ENCODE assay signal across 15 mouse cellular contexts in genomic region chr15:97865988-97866387, GRCm38 (mm10). TPM values are rescaled to one million over a fixed set of nuclear protein-coding genes. Genes with fewer than 3 reads are reported as not detected.
A peak's percentile ranks its signal among the peaks of the same experiment; 100 is the strongest.
DNase-seq lines count a peak whose midpoint lies in the region; ATAC-seq and TF ChIP-seq lines count a peak whose summit lies in the region.
"Had no signal": no experiment of that assay in that cellular context is flagged by ENCODE, and none has a peak within 500 bp of the region (broad histone marks: within the 10 kb centered on the region; RNA-seq: fewer than 3 reads in every experiment).

No protein-coding gene starts in this region.

- TF ChIP-seq CTCF in intestine, postnatal 0 days (IDR thresholded peaks at IDR 0.05; ENCODE audit: low read depth) = peak; percentile 58
- TF ChIP-seq CTCF in midbrain, postnatal 0 days (IDR thresholded peaks at IDR 0.05) = peak; percentile 34
- peak; percentile 48 for TF ChIP-seq CTCF in stomach, postnatal 0 days (IDR thresholded peaks at IDR 0.05; ENCODE audit: low read depth)

- 96% methylated on average over 2 of the region's 2 CpGs for WGBS in intestine, postnatal 0 days
- WGBS in intestine, embryonic 15.5 days = 95% methylated on average over 2 of the region's 2 CpGs
- 96% methylated on average over 2 of the region's 2 CpGs for WGBS in midbrain, postnatal 0 days
- WGBS in midbrain, embryonic 16.5 days = 90% methylated on average over 2 of the region's 2 CpGs
- 94% methylated on average over 2 of the region's 2 CpGs for WGBS in stomach, postnatal 0 days

- ATAC-seq in intestine, postnatal 0 days = no peak
- no peak for ATAC-seq in intestine, embryonic 15.5 days
- ATAC-seq in midbrain, postnatal 0 days (ENCODE audit: low FRiP score) = no peak
- no peak for ATAC-seq in midbrain, embryonic 16.5 days
- no peak for ATAC-seq in stomach, postnatal 0 days (ENCODE audit: low FRiP score, low TSS enrichment)
- ATAC-seq: forebrain, embryonic 14.5 days had no signal

- H3K36me3 ChIP-seq in intestine, postnatal 0 days (ENCODE audit: control insufficient read depth, insufficient read depth) = peaks cover 23% of the 10 kb centered on the region
- H3K36me3 ChIP-seq in intestine, embryonic 15.5 days = no peaks in the 10 kb centered on the region
- H3K36me3 ChIP-seq in midbrain, postnatal 0 days (ENCODE audit: insufficient read depth, low read length) = no peaks in the 10 kb centered on the region
- H3K36me3 ChIP-seq in midbrain, embryonic 16.5 days (ENCODE audit: control insufficient read depth, insufficient read depth, low read length) = no peaks in the 10 kb centered on the region
- no peaks in the 10 kb centered on the region for H3K36me3 ChIP-seq in stomach, postnatal 0 days (ENCODE audit: control insufficient read depth, insufficient read depth, low read length)
- H3K36me3 ChIP-seq: liver, embryonic 15.5 days; midbrain, embryonic 12.5 days had no signal

- no peak overlapping the region for H3K4me3 ChIP-seq in intestine, postnatal 0 days (ENCODE audit: low read depth, low read length)
- H3K4me3 ChIP-seq in intestine, embryonic 15.5 days (replicated peaks) = no peak overlapping the region
- H3K4me3 ChIP-seq in midbrain, postnatal 0 days (ENCODE audit: low read depth, low read length) = no peak overlapping the region
- H3K4me3 ChIP-seq in midbrain, embryonic 16.5 days (ENCODE audit: low read depth, low read length) = no peak overlapping the region
- H3K4me3 ChIP-seq in stomach, postnatal 0 days (ENCODE audit: low read depth, low read length) = no peak overlapping the region
- H3K4me3 ChIP-seq: kidney, embryonic 15.5 days; left cerebral cortex, adult 2 months; liver, embryonic 15.5 days; midbrain, embryonic 12.5 days had no signal

- peaks cover 8% of the 10 kb centered on the region; the same call in 1 of the 2 replicates for H3K9me3 ChIP-seq in intestine, postnatal 0 days (ENCODE audit: control insufficient read depth)
- peaks cover 3% of the 10 kb centered on the region; the same call in 1 of the 2 replicates for H3K9me3 ChIP-seq in intestine, embryonic 15.5 days
- no peaks in the 10 kb centered on the region for H3K9me3 ChIP-seq in midbrain, postnatal 0 days (ENCODE audit: low read length)
- H3K9me3 ChIP-seq in midbrain, embryonic 16.5 days (replicated peaks; ENCODE audit: control insufficient read depth, low read length, poor library complexity, severe bottlenecking) = no peaks in the 10 kb centered on the region
- H3K9me3 ChIP-seq in stomach, postnatal 0 days (ENCODE audit: control insufficient read depth, low read length) = no peaks in the 10 kb centered on the region
- H3K9me3 ChIP-seq: kidney, embryonic 15.5 days; liver, embryonic 15.5 days; midbrain, embryonic 12.5 days had no signal

- no peak overlapping the region for H3K4me2 ChIP-seq in intestine, postnatal 0 days (replicated peaks; ENCODE audit: low read depth)
- H3K4me2 ChIP-seq in intestine, embryonic 15.5 days (replicated peaks) = no peak overlapping the region
- H3K4me2 ChIP-seq in midbrain, postnatal 0 days (ENCODE audit: low read depth, low read length, poor library complexity, severe bottlenecking) = no peak overlapping the region
- no peak overlapping the region for H3K4me2 ChIP-seq in midbrain, embryonic 16.5 days (ENCODE audit: low read length)
- H3K4me2 ChIP-seq in stomach, postnatal 0 days (replicated peaks; ENCODE audit: low read depth) = no peak overlapping the region
- H3K4me2 ChIP-seq: kidney, embryonic 15.5 days; liver, embryonic 15.5 days; midbrain, embryonic 12.5 days had no signal

- H3K4me1 ChIP-seq in intestine, postnatal 0 days (replicated peaks; ENCODE audit: control insufficient read depth, insufficient read depth, low read length) = no peaks in the 10 kb centered on the region
- peaks cover 20% of the 10 kb centered on the region for H3K4me1 ChIP-seq in intestine, embryonic 15.5 days (replicated peaks)
- no peaks in the 10 kb centered on the region for H3K4me1 ChIP-seq in midbrain, postnatal 0 days (ENCODE audit: insufficient read depth, low read length)
- H3K4me1 ChIP-seq in midbrain, embryonic 16.5 days (ENCODE audit: control insufficient read depth, insufficient read depth, low read length) = peaks cover 3% of the 10 kb centered on the region; the same call in 1 of the 2 replicates
- H3K4me1 ChIP-seq in stomach, postnatal 0 days (replicated peaks; ENCODE audit: control insufficient read depth, insufficient read depth) = no peaks in the 10 kb centered on the region

- TF ChIP-seq EP300 in stomach, postnatal 0 days (optimal IDR thresholded peaks at IDR 0.05) = no peak

- no peak overlapping the region for H3K27ac ChIP-seq in intestine, postnatal 0 days (ENCODE audit: low read depth, low read length)
- H3K27ac ChIP-seq in intestine, embryonic 15.5 days = no peak overlapping the region
- no peak overlapping the region for H3K27ac ChIP-seq in midbrain, postnatal 0 days (ENCODE audit: low read depth, low read length)
- H3K27ac ChIP-seq in midbrain, embryonic 16.5 days (ENCODE audit: low read length) = no peak overlapping the region
- H3K27ac ChIP-seq in stomach, postnatal 0 days (replicated peaks) = no peak overlapping the region
- H3K27ac ChIP-seq: kidney, embryonic 15.5 days; left cerebral cortex, adult 2 months; liver, embryonic 15.5 days; midbrain, embryonic 12.5 days had no signal

- H3K9ac ChIP-seq in intestine, postnatal 0 days (ENCODE audit: low read depth, low read length) = no peak overlapping the region
- no peak overlapping the region for H3K9ac ChIP-seq in intestine, embryonic 15.5 days
- H3K9ac ChIP-seq in midbrain, postnatal 0 days (replicated peaks; ENCODE audit: low read length, poor library complexity, severe bottlenecking) = no peak overlapping the region
- no peak overlapping the region for H3K9ac ChIP-seq in midbrain, embryonic 16.5 days (ENCODE audit: low read depth, low read length)
- H3K9ac ChIP-seq in stomach, postnatal 0 days (ENCODE audit: low read length) = no peak overlapping the region
- H3K9ac ChIP-seq: kidney, embryonic 15.5 days; liver, embryonic 15.5 days; midbrain, embryonic 12.5 days had no signal

- DNase-seq in midbrain, postnatal 0 days (ENCODE audit: low spot score) = no peak
- peak; percentile 29 for DNase-seq in NIH3T3 (ENCODE audit: low read depth)
- DNase-seq in stomach, postnatal 0 days (ENCODE audit: low spot score) = no peak
- DNase-seq in right cerebral cortex, postnatal 4 days = no peak
- no peak for DNase-seq in urinary bladder, postnatal 36 days (ENCODE audit: low spot score in 2 of 2)
- DNase-seq: cerebellum, postnatal 14 days; heart, postnatal 4 days had no signal

- H3K27me3 ChIP-seq in intestine, postnatal 0 days (replicated peaks; ENCODE audit: control insufficient read depth, insufficient read depth, low read length) = no peaks in the 10 kb centered on the region
- no peaks in the 10 kb centered on the region for H3K27me3 ChIP-seq in intestine, embryonic 15.5 days (replicated peaks)
- no peaks in the 10 kb centered on the region for H3K27me3 ChIP-seq in midbrain, postnatal 0 days (ENCODE audit: insufficient read depth, low read length)
- H3K27me3 ChIP-seq in midbrain, embryonic 16.5 days (ENCODE audit: control insufficient read depth, insufficient read depth, low read depth, low read length) = no peaks in the 10 kb centered on the region
- H3K27me3 ChIP-seq in stomach, postnatal 0 days (ENCODE audit: control insufficient read depth, insufficient read depth, low read length) = no peaks in the 10 kb centered on the region
- H3K27me3 ChIP-seq: kidney, embryonic 15.5 days; liver, embryonic 15.5 days; midbrain, embryonic 12.5 days had no signal

RNA-seq across cellular contexts. Expression of gene Hdac7, which starts 21.7 kb away (rescaled TPM):
- polyA plus RNA-seq in intestine, postnatal 0 days (2015; fragmentation: Nextera tagmentation; extraction: Ambion mirVana) = 7.8 and 9.2 TPM in 2 replicates
- 18.0 and 20.6 TPM in 2 replicates for polyA plus RNA-seq in intestine, embryonic 15.5 days (2015; fragmentation: Nextera tagmentation; extraction: Ambion mirVana)
- total RNA-seq in midbrain, postnatal 0 days (2014; rRNA removed) = 22.4 and 24.2 TPM in 2 replicates
- 28.7 and 29.2 TPM in 2 replicates for polyA plus RNA-seq in midbrain, postnatal 0 days (2015; fragmentation: Nextera tagmentation; extraction: Ambion mirVana)
- 28.6 and 31.5 TPM in 2 replicates for polyA plus RNA-seq in midbrain, embryonic 16.5 days (2015; fragmentation: Nextera tagmentation; extraction: Ambion mirVana)
- polyA plus RNA-seq in stomach, postnatal 0 days (2015; fragmentation: Nextera tagmentation; extraction: Ambion mirVana) = 8.0 and 9.4 TPM in 2 replicates

RNA-seq across cellular contexts. Expression of gene Vdr, which starts 44.4 kb away (rescaled TPM):
- 6.5 and 7.0 TPM in 2 replicates for polyA plus RNA-seq in intestine, postnatal 0 days (2015; fragmentation: Nextera tagmentation; extraction: Ambion mirVana)
- 1.5 and 2.2 TPM in 2 replicates for polyA plus RNA-seq in intestine, embryonic 15.5 days (2015; fragmentation: Nextera tagmentation; extraction: Ambion mirVana)
- 0.09 and 0.27 TPM in 2 replicates for total RNA-seq in midbrain, postnatal 0 days (2014; rRNA removed)
- polyA plus RNA-seq in midbrain, postnatal 0 days (2015; fragmentation: Nextera tagmentation; extraction: Ambion mirVana) = 0.12 and 0.22 TPM in 2 replicates
- polyA plus RNA-seq in midbrain, embryonic 16.5 days (2015; fragmentation: Nextera tagmentation; extraction: Ambion mirVana) = 0.05 and 0.15 TPM in 2 replicates
- 1.4 and 1.5 TPM in 2 replicates for polyA plus RNA-seq in stomach, postnatal 0 days (2015; fragmentation: Nextera tagmentation; extraction: Ambion mirVana)
